Mouse (Mus musculus) stomach, postnatal 0 days (tissue): ENCODE data around the gene Adgrf1.

ENCODE experiments used
- CTCF ChIP-seq: IDR thresholded peaks from 2 replicates; pipeline ENCODE4 v1.5.1; 2016; ENCODE audit warnings: antibody characterized with exemption, low read depth, mild to moderate bottlenecking, moderate library complexity
- EP300 ChIP-seq: optimal IDR thresholded peaks from 2 replicates; pipeline ENCODE3; 2016; ENCODE audit warnings: antibody characterized with exemption

DNA sequence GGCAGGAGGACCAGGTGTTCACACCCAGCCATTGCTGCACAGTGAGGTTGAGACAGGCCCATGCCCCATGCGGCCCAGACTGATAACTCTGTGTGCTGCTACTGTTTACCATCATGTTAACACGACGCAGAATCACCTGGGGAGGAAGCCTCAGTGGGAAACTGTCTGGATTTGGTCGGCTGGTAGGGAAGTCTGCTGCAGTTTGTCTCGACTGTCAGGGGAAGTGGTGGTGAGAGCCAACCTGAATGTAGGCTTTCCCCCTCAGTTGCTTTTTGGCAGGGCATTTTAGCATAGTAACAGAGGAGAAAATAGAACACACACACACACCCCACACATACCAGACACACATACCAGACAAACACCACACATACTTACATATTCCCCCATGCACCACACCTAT, 12.7 kb downstream of the Adgrf1 start:
- TF ChIP-seq CTCF (no peak), EP300 (no peak)
